Comparison of ENCODE assay signal across 8 mouse cellular contexts in genomic region chr2:145903061-145903901, GRCm38 (mm10). TPM values are rescaled to one million over a fixed set of nuclear protein-coding genes. Genes with fewer than 3 reads are reported as not detected.
DNase-seq lines count a peak whose midpoint lies in the region; ATAC-seq lines count a peak whose summit lies in the region.

No protein-coding gene starts in this region.

- no peaks in the 10 kb centered on the region for H3K36me3 ChIP-seq in intestine, embryonic 15.5 days

- H3K4me1 ChIP-seq in intestine, embryonic 15.5 days (replicated peaks) = peaks cover 14% of the 10 kb centered on the region; the same call in 1 of the 2 replicates

- WGBS in intestine, embryonic 15.5 days = under 1% methylated on average over 67 of the region's 68 CpGs

- H3K4me2 ChIP-seq in intestine, embryonic 15.5 days (replicated peaks) = peak overlapping the region; percentile 58

- intact Hi-C loops in gastrocnemius, postnatal 36 days (cut with DNase I) = no loop called here
- intact Hi-C loops in left cerebral cortex, postnatal 25 days (cut with DNase I) = loop anchor here (2.0 kb wide), 1 partner anchor 202 kb away; no protein-coding TSS in a partner anchor

- no peaks in the 10 kb centered on the region for H3K9me3 ChIP-seq in intestine, embryonic 15.5 days

- peak; percentile 97 for ATAC-seq in intestine, embryonic 15.5 days

- peak; percentile 87 for DNase-seq in adrenal gland, adult 8-10 months
- DNase-seq in embryo, embryonic 11.5 days (ENCODE audit: low read depth, low spot score) = peak; percentile 80
- DNase-seq in gastrocnemius, postnatal 36 days = peak; percentile 84 to 85
- DNase-seq in left cerebral cortex, postnatal 25 days (ENCODE audit: low spot score in 2 of 2) = peak; percentile 91 to 94
- peak; percentile 93 for DNase-seq in mesoderm, embryonic 11.5 days (ENCODE audit: low read depth, low spot score)
- peak; percentile 89 for DNase-seq in right cerebral cortex, postnatal 25 days
- DNase-seq in urinary bladder, postnatal 36 days (ENCODE audit: low spot score in 2 of 2) = peak; percentile 76 to 87

- H3K4me3 ChIP-seq in intestine, embryonic 15.5 days (replicated peaks) = peak overlapping the region; percentile 83

- H3K27me3 ChIP-seq in intestine, embryonic 15.5 days (replicated peaks) = no peaks in the 10 kb centered on the region

- peak overlapping the region; percentile 88 for H3K9ac ChIP-seq in intestine, embryonic 15.5 days

- peak overlapping the region; percentile 86 for H3K27ac ChIP-seq in intestine, embryonic 15.5 days

RNA-seq across cellular contexts. Expression of gene Naa20, which starts 1.4 kb away (rescaled TPM):
- total RNA-seq in adrenal gland, adult 8-10 months (2022) = 10 to 100 TPM; 42.6 to 53.3 (median 52.5) TPM
- 10 to 100 TPM; 54.9 to 55.0 TPM for total RNA-seq in gastrocnemius, postnatal 36 days (2021)
- 145 and 157 TPM in 2 replicates for polyA plus RNA-seq in intestine, embryonic 15.5 days (2015; fragmentation: Nextera tagmentation; extraction: Ambion mirVana)
- total RNA-seq in left cerebral cortex, postnatal 25 days (2021) = 10 to 100 TPM; 75.0 to 82.0 TPM

RNA-seq across cellular contexts. Expression of gene Cfap61, which starts 31.3 kb away (rescaled TPM):
- 10 to 100 TPM; 21.7 to 59.7 (median 35.5) TPM for total RNA-seq in adrenal gland, adult 8-10 months (2022)
- not detected for total RNA-seq in gastrocnemius, postnatal 36 days (2021)
- 0.74 and 1.5 TPM in 2 replicates for polyA plus RNA-seq in intestine, embryonic 15.5 days (2015; fragmentation: Nextera tagmentation; extraction: Ambion mirVana)
- 1 to 10 TPM; 3.2 to 4.1 TPM for total RNA-seq in left cerebral cortex, postnatal 25 days (2021)

RNA-seq across cellular contexts. Expression of gene Crnkl1, which starts 31.5 kb away (rescaled TPM):
- 10 to 100 TPM; 25.1 to 35.7 (median 29.0) TPM for total RNA-seq in adrenal gland, adult 8-10 months (2022)
- 10 to 100 TPM; 11.2 to 15.0 TPM for total RNA-seq in gastrocnemius, postnatal 36 days (2021)
- polyA plus RNA-seq in intestine, embryonic 15.5 days (2015; fragmentation: Nextera tagmentation; extraction: Ambion mirVana) = 17.8 and 20.7 TPM in 2 replicates
- 10 to 100 TPM; 19.5 to 20.2 TPM for total RNA-seq in left cerebral cortex, postnatal 25 days (2021)

Comparison
In these comparisons a context has a peak if more than half of its experiments do, and no peak if none do; other contexts are left out.
1. Peak in every context shown above with its lines: DNase-seq, ATAC-seq, H3K4me3 ChIP-seq and H3K27ac ChIP-seq.
2. RNA of gene Cfap61, which starts 31.3 kb away (total RNA-seq): 21.7 to 59.7 TPM in adrenal gland, adult 8-10 months; 3.2 to 4.1 TPM in left cerebral cortex, postnatal 25 days and not detected in gastrocnemius, postnatal 36 days; every median in the first group is over 4 times any median in the second.